Mouse (Mus musculus) olfactory bulb, adult 2 months (tissue): ENCODE results near the gene BC030870. TPM values are rescaled to one million over a fixed set of nuclear protein-coding genes. Genes with fewer than 3 reads are reported as not detected.

Experiments used
- H3K27ac ChIP-seq: fragments of 200-500 bp; 2 replicates; pipeline ENCODE4 v1.5.1; 2012; ENCODE audit warnings: low read depth, low read length; ENCODE audit not compliant: insufficient read depth
- H3K4me1 ChIP-seq: fragments of 200-500 bp; 2 replicates; pipeline ENCODE4 v1.6.1; 2012; ENCODE audit warnings: low read length; ENCODE audit not compliant: control insufficient read depth, insufficient read depth
- H3K4me3 ChIP-seq: fragments of 200-500 bp; 2 replicates; pipeline ENCODE4 v1.5.1; 2012; ENCODE audit warnings: mild to moderate bottlenecking, low read depth, low read length, moderate library complexity; ENCODE audit not compliant: insufficient read depth
- CTCF ChIP-seq: fragments of 200-500 bp; IDR thresholded peaks from 2 replicates; pipeline ENCODE4 v1.5.1; 2012; ENCODE audit warnings: low read depth, mild to moderate bottlenecking, low read length, moderate library complexity; ENCODE audit not compliant: insufficient read depth
- POLR2A ChIP-seq: fragments of 200-500 bp; IDR thresholded peaks from 2 replicates; pipeline ENCODE4 v1.6.1; 2012; ENCODE audit warnings: mild to moderate bottlenecking, low read depth, low read length, moderate library complexity; ENCODE audit not compliant: insufficient read depth
- WGBS: fragments of 180-500 bp; shearing (Covaris S2); methylation state at CpG from one replicate; pipeline ENCODE4 v1.1.7; 2018; 5-methylcytosine and 5-hydroxymethylcytosine counted together
- polyA plus RNA-seq: library from polyadenylated mRNA; stranded (reverse); fragments of >200 nt; gene quantifications from 2 replicates; pipeline ENCODE4 v1.2.4, GENCODE M21; 2012; ENCODE audit warnings: low replicate concordance; ENCODE audit not compliant: missing spikeins, insufficient read depth, insufficient read length

BC030870 gene
- polyA plus RNA-seq, 1 experiment: not detected

DNA sequence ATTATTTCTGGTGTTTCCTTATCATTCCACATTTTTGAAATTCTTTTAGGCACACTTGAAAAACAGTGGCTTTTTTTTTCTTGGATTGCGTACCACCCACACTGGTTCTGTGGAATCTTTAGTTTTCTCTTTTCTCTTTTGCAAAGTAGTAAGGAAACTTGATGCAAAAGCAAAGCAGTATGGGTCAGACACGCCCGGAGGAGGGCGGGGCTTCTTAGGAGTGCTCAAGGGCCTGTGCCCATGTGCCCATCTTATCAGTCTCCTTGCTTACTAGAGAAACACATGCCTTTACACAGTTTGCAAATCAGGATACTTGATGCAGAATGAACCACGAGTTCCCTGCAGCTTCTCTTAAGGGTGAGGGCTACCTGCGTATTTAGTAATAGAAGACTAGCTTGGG lies 17.3 kb downstream of the BC030870 start:
- WGBS: 79% methylated on average over 6 of the region's 6 CpGs
- no peak overlapping the region for H3K27ac ChIP-seq

DNA sequence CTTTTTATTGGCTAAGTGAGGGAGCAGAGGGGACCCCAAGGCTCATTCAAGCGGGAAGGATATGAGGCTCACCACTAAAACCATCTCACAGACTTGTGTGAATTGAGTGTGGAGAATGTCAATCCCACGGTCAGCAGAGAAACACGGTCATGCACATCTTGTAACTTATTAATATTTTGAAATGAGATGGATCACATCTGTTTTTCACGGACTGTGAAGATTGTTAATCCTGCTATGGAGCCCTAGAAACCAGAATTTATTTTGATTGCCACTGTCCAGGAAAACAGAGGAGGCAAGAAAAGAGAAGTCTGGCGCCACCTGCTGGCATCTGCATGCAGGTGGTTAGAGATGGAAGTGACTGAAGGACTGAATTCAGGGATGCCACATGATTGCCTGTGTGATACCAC lies 19.1 kb downstream of the BC030870 start:
- Histone ChIP-seq H3K27ac (no peak overlapping the region), H3K4me3 (no peak overlapping the region), H3K4me1 (no peaks in the 10 kb centered on the region)
- 42% methylated on average over 5 of the region's 5 CpGs for WGBS
- no peak for TF ChIP-seq CTCF
- no peak for TF ChIP-seq POLR2A

More for the DNA sequence above, 17.3 kb downstream of the BC030870 start:
- TF ChIP-seq CTCF (no peak), POLR2A (no peak)
- no peaks in the 10 kb centered on the region for H3K4me1 ChIP-seq
- no peak overlapping the region for H3K4me3 ChIP-seq

DNA sequence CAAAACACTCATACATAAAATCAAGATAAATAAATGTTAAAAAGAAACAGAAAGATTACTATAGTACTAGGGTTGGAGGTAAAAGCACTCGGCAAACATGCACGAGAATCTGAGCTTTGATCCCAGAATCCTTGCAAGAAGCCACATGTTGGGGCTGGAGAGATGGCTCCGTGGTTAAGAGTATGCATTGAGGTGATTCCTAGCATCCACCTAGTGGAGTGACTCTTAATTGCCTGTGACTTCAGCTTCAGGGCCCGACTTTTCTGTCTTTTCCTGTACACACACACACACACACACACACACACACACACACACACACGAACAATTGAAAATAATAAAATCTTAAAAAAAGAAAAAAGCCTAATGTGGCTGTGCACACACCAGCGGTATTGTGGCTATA lies 20.4 kb downstream of the BC030870 start:
- TF ChIP-seq CTCF: no peak
- TF ChIP-seq POLR2A: no peak
- Histone ChIP-seq H3K4me1 (no peaks in the 10 kb centered on the region), H3K4me3 (no peak overlapping the region), H3K27ac (no peak overlapping the region)
- WGBS: 83% methylated on average over 6 of the region's 6 CpGs

DNA sequence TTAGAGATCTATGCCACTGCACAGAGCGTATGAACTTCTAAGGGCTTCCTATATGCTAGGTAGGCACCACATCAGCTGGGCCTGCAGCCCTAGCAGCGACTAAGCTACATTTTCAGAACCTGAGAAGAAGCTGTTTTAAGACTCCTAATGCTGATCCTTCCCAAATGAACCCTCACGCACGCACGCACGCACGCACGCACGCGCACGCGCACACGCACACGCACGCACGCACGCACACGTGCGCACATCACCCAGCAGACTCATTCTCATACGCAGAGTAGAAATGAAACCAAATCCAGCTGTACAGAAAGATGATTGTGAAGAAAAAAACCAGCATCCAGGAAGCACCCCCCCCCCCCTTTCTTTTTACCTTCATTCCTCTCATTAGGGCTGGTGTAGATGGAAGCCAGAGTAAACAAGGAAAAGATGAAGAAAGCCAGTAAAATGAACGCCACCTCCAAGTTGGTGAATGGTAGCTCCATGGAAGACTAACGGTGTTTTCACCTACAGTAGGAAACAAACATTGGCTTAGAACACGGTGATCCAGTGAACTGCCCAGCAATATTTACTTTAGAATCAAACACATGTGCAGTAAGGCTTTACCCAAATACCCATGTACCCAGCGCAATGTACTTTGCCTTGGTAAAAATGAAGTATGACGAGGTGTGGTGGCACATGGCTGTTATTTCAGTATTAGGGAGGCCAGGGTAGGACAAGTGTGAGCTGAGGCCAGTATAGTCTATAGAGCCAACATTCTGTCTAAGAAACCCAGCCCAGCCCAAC lies 21.2 kb downstream of the BC030870 start:
- Histone ChIP-seq H3K4me1 (no peaks in the 10 kb centered on the region), H3K4me3 (no peak overlapping the region), H3K27ac (no peak overlapping the region)
- WGBS: 96% methylated on average over 25 of the region's 25 CpGs
- TF ChIP-seq CTCF (no peak), POLR2A (no peak)

DNA sequence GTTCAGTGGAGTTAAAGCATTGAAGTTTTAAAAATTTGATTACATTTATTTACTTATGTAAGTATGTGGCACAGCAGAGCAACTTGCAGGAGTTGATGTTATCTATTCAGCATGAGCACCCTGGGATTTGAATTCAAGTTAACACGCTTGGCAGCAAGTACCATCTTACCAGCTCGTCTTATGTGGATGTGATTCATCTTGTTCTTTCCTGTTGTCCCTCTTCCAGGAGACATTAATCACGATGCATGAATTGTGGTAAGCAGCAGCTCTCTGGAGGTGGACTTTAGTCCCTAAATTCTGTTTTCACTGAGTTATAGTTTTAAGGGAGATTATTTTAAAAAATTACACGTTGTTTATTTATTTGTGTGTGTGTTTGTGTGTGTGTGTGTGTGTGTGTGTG lies 25.3 kb downstream of the BC030870 start:
- H3K27ac ChIP-seq: no peak overlapping the region
- TF ChIP-seq POLR2A: no peak
- no peak for TF ChIP-seq CTCF
- 67% methylated on average over 4 of the region's 4 CpGs for WGBS
- no peaks in the 10 kb centered on the region for H3K4me1 ChIP-seq
- no peak overlapping the region for H3K4me3 ChIP-seq

DNA sequence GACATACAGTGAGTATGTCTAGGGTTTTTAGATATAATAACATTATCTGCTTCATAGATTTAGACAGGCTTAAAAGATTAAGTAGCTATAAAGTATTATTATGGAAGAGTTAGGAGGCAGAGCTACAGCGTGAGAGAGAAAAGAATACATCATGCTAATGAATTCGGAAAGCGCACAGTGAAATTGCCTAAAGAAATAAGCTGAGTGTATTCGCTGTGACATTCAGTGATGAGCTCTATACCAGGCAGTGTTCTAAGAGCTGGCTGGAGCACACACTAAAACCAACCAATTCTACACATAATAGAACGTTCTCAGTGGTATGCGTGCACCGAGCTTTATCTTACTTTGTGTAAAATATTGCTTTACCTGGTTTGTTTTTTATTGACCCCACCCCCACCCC lies 25.7 kb downstream of the BC030870 start:
- TF ChIP-seq CTCF (no peak), POLR2A (no peak)
- 56% methylated on average over 7 of the region's 7 CpGs for WGBS
- Histone ChIP-seq H3K27ac (no peak overlapping the region), H3K4me1 (no peaks in the 10 kb centered on the region), H3K4me3 (no peak overlapping the region)

DNA sequence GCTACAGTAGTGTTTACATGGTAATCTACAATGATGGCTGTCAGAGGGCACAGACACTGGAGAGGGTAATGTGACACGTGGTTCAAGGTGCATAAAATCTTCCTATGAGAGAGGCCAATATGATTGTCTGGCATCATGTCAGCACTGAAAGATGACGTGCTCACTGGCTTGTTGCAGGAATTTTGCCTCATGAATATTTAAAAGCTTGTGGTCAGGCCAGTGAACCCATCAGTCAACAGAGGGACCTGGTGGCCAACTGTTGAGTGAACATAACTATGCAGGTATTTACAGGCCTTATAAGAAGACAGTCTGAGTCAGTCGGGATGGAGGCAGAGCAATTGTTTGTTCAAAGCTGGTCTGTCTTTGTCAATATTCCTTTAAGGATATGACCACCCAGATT lies 29.6 kb downstream of the BC030870 start:
- H3K4me3 ChIP-seq: no peak overlapping the region
- H3K4me1 ChIP-seq: no peaks in the 10 kb centered on the region
- no peak for TF ChIP-seq POLR2A
- no peak for TF ChIP-seq CTCF
- 71% methylated on average over 3 of the region's 3 CpGs for WGBS
- H3K27ac ChIP-seq: no peak overlapping the region

DNA sequence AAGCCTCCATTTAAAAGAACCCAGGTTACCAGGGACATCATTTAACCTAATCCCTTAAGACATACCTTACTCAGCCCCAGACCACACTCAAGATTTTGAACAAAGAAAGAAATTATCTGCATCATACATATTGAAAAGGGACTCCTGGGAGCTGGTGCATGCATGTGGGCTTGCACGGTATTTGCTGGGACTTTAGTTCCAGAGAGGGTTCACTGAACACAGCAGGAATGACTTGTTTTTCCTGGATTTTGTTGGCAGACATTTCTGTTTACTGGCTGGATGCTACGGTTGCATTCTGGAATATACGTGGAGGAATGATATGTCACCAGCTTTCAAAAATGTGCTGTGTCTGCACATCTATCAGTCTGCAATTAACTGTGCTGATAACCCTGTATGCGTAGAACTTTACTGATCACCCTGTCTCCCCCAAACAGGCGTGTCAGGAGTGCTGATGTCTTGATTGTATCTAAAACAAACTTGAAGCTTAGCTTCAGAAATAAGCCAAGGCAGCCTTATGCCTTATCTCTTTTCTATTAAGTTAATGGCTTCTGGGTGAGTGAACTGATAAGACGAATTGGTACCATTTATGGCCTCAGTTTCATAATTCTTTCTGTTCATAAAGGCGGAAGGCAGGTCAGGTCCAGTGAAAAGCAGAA lies 31.5 kb downstream of the BC030870 start:
- Histone ChIP-seq H3K27ac (no peak overlapping the region), H3K4me1 (no peaks in the 10 kb centered on the region), H3K4me3 (no peak overlapping the region)
- TF ChIP-seq CTCF (no peak), POLR2A (no peak)
- 71% methylated on average over 7 of the region's 7 CpGs for WGBS

DNA sequence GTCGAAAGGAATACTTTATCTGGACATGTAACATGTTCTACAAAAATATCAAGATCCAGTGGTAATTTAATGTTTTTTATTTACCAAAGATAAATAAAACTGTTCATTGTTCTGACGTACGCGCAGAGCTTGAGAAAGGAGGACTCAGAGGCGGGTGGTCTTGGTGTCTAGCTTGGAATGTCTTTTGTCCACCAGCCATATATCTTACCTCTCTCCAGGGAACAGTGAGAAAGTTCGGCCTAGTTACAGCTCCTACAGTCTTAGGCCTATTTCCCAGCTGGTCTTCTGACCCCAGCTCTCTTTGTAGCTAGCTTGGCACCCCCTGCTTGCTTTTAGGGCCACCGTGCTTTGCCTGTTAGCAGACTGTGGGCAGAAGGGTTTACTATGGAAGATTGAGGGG lies 39.6 kb downstream of the BC030870 start:
- WGBS: 87% methylated on average over 7 of the region's 7 CpGs
- H3K4me1 ChIP-seq: no peaks in the 10 kb centered on the region
- no peak overlapping the region for H3K4me3 ChIP-seq
- no peak overlapping the region for H3K27ac ChIP-seq
- TF ChIP-seq CTCF: no peak
- no peak for TF ChIP-seq POLR2A

DNA sequence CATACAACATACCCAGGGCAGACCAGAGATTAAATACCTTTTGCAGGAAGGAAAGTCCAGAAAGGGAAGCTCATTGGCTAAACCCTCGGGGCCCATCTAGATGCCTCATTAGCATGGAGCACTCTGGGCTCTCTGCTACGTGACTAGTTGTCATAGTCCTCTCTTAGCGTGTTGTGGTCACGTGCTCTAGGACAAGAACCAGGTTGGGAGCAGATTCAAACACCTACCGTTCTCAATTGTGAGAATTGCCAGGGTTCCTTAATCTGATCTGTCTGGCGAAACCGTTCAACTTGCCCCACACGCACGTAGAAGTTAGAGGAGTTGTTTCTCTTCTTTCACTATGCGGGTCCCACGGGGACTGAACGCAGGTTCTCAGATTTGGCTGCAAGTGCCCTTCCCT lies 41.2 kb downstream of the BC030870 start:
- Histone ChIP-seq H3K4me1 (no peaks in the 10 kb centered on the region), H3K4me3 (no peak overlapping the region), H3K27ac (no peak overlapping the region)
- TF ChIP-seq POLR2A: no peak
- TF ChIP-seq CTCF: no peak
- 91% methylated on average over 12 of the region's 12 CpGs for WGBS
